Mouse (Mus musculus) CH12.LX (cell line): ENCODE measurements around the gene Gm21970. TPM values are rescaled to one million over a fixed set of nuclear protein-coding genes. Genes with fewer than 3 reads are reported as not detected.

Experiments used
- DNase-seq: peaks from one replicate; pipeline ENCODE4 v3.0.0-alpha.2; 2013; ENCODE audit errors: extremely low read depth
- H3K27ac ChIP-seq: 2 replicates; pipeline ENCODE4 v1.5.1; 2012; ENCODE audit warnings: low read depth, mild to moderate bottlenecking, control low read depth, moderate library complexity; ENCODE audit not compliant: insufficient read depth
- H3K27me3 ChIP-seq: replicated peaks from 2 replicates; pipeline ENCODE3; 2012; ENCODE audit warnings: inconsistent platforms
- H3K36me3 ChIP-seq, 2 experiments: replicated peaks in 1 of 2; 2 replicates each; pipeline versions ENCODE3 to v1.6.1; 2012; ENCODE audit warnings: inconsistent platforms in 1 of 2, low read length in 1 of 2, mild to moderate bottlenecking in 1 of 2, mixed read lengths in 1 of 2, moderate library complexity in 1 of 2; ENCODE audit not compliant: control insufficient read depth in 1 of 2, insufficient read depth in 1 of 2
- H3K4me1 ChIP-seq, 2 experiments: 2 replicates each; pipeline ENCODE4 v1.6.1; 2012; ENCODE audit warnings: inconsistent platforms in 1 of 2, moderate library complexity in 1 of 2; ENCODE audit not compliant: insufficient read depth in 2 of 2, control insufficient read depth in 1 of 2
- H3K4me2 ChIP-seq: 2 replicates; pipeline ENCODE4 v1.6.1; 2012; ENCODE audit warnings: low read depth, mild to moderate bottlenecking, control low read depth; ENCODE audit not compliant: poor library complexity, insufficient read depth, severe bottlenecking
- H3K4me3 ChIP-seq, 3 experiments: fragments of 150-350 bp in 1 of 3; sonication (generic) in 1 of 3; replicated peaks in 1 of 3; 2 replicates each; pipeline versions ENCODE3 to v1.5.1; 2011 to 2012; ENCODE audit warnings: low read depth in 2 of 3, low read length in 2 of 3, mild to moderate bottlenecking in 2 of 3, moderate library complexity in 2 of 3, control low read depth in 1 of 3, improper control_type of control experiment in 1 of 3, inconsistent platforms in 1 of 3, mixed read lengths in 1 of 3; ENCODE audit not compliant: poor library complexity in 1 of 3
- H3K79me2 ChIP-seq: replicated peaks from 2 replicates; pipeline ENCODE4 v1.6.1; 2012; ENCODE audit warnings: mild to moderate bottlenecking, moderate library complexity; ENCODE audit not compliant: control insufficient read depth, poor library complexity, insufficient read depth, severe bottlenecking; ENCODE audit errors: extremely low read depth
- H3K9ac ChIP-seq: 2 replicates; pipeline ENCODE4 v1.6.1; 2012; ENCODE audit warnings: low read depth, mild to moderate bottlenecking, control low read depth, moderate library complexity; ENCODE audit not compliant: insufficient read depth
- H3K9me3 ChIP-seq: replicated peaks from 2 replicates; pipeline ENCODE3; 2012; ENCODE audit warnings: low read length, inconsistent platforms, mixed read lengths
- CHD1 ChIP-seq: IDR thresholded peaks from 2 replicates; pipeline ENCODE4 v1.6.1; 2012; ENCODE audit warnings: low read depth, low read length, improper control_type of control experiment, inconsistent platforms
- CHD2 ChIP-seq: IDR thresholded peaks from 2 replicates; pipeline ENCODE4 v1.6.1; 2011; ENCODE audit warnings: low read length, improper control_type of control experiment
- ELF1 ChIP-seq: IDR thresholded peaks from 2 replicates; pipeline ENCODE4 v1.6.1; 2014; ENCODE audit warnings: low read depth, mild to moderate bottlenecking, inconsistent platforms, low read length, improper control_type of control experiment
- EP300 ChIP-seq: IDR thresholded peaks from 2 replicates; pipeline ENCODE4 v1.6.1; 2011; ENCODE audit warnings: low read length, improper control_type of control experiment
- ETS1 ChIP-seq: conservative IDR thresholded peaks from 2 replicates; pipeline ENCODE4 v1.6.1; 2012; ENCODE audit warnings: low read depth, mild to moderate bottlenecking, inconsistent platforms, low read length, improper control_type of control experiment, moderate library complexity
- GABPA ChIP-seq: IDR thresholded peaks from 2 replicates; pipeline ENCODE4 v1.6.1; 2012; ENCODE audit warnings: low read depth, low read length, improper control_type of control experiment, inconsistent platforms; ENCODE audit not compliant: insufficient replicate concordance
- IRF4 ChIP-seq: IDR thresholded peaks from 2 replicates; pipeline ENCODE4 v1.6.1; 2014; ENCODE audit warnings: low read depth, mild to moderate bottlenecking, inconsistent platforms, low read length, improper control_type of control experiment
- KAT2A ChIP-seq: IDR thresholded peaks from 2 replicates; pipeline ENCODE4 v1.6.1; 2012; ENCODE audit warnings: low read length, improper control_type of control experiment, inconsistent platforms; ENCODE audit not compliant: insufficient replicate concordance
- MAZ ChIP-seq: IDR thresholded peaks from 2 replicates; pipeline ENCODE4 v1.6.1; 2012; ENCODE audit warnings: low read depth, mild to moderate bottlenecking, inconsistent platforms, low read length, improper control_type of control experiment, moderate library complexity
- MEF2A ChIP-seq: IDR thresholded peaks from 2 replicates; pipeline ENCODE4 v1.6.1; 2014; ENCODE audit warnings: low read depth, mild to moderate bottlenecking, inconsistent platforms, low read length, improper control_type of control experiment, borderline replicate concordance
- MYC ChIP-seq: IDR thresholded peaks from 2 replicates; pipeline ENCODE4 v1.6.1; 2011; ENCODE audit warnings: low read depth, mild to moderate bottlenecking, improper control_type of control experiment, low read length
- PAX5 ChIP-seq: IDR thresholded peaks from 2 replicates; pipeline ENCODE4 v1.6.1; 2012; ENCODE audit warnings: low read length, inconsistent platforms, mixed read lengths
- POLR2AphosphoS2 ChIP-seq: IDR thresholded peaks from 2 replicates; pipeline ENCODE4 v1.6.1; 2011; ENCODE audit warnings: low read depth, low read length, improper control_type of control experiment
- SIN3A ChIP-seq: IDR thresholded peaks from 2 replicates; pipeline ENCODE4 v1.6.1; 2012; ENCODE audit warnings: low read length, improper control_type of control experiment, inconsistent platforms
- SMC3 ChIP-seq: IDR thresholded peaks from 2 replicates; pipeline ENCODE4 v1.6.1; 2011; ENCODE audit warnings: low read depth, low read length, improper control_type of control experiment
- USF2 ChIP-seq: conservative IDR thresholded peaks from 2 replicates; pipeline ENCODE4 v1.6.1; 2011; ENCODE audit warnings: low read depth, low read length, improper control_type of control experiment
- ZKSCAN1 ChIP-seq: IDR thresholded peaks from 2 replicates; pipeline ENCODE4 v1.6.1; 2012; ENCODE audit warnings: low read depth, inconsistent platforms, low read length, improper control_type of control experiment, borderline replicate concordance
- ZMIZ1 ChIP-seq: IDR thresholded peaks from 2 replicates; pipeline ENCODE4 v1.6.1; 2012; ENCODE audit warnings: low read depth, mild to moderate bottlenecking, inconsistent platforms, low read length, improper control_type of control experiment
- ZNF384 ChIP-seq: IDR thresholded peaks from 2 replicates; pipeline ENCODE4 v1.6.1; 2012; ENCODE audit warnings: low read depth, low read length, improper control_type of control experiment, inconsistent platforms
- dilution Hi-C: fragments of 300-500 bp; cut with MboI; formaldehyde crosslinking; loops from 2 replicates; pipeline ENCODE4 v1.14.3; 2020; ENCODE audit warnings: low sequenced_read_pairs; ENCODE audit not compliant: extremely low pct_unique_long_range_greater_than_20kb, extremely low pct_ligation_motif_present
- in situ Hi-C: fragments of 300-500 bp; cut with MboI; formaldehyde crosslinking; loops from 3 replicates; pipeline ENCODE4 v1.14.3; 2019; ENCODE audit warnings: low sequenced_read_pairs, low pct_ligation_motif_present, low pct_unique_long_range_greater_than_20kb, mixed read lengths
- polyA plus RNA-seq: library from polyadenylated mRNA; unstranded; fragments of >175 nt; gene quantifications from 2 replicates; pipeline ENCODE4 v1.2.1, GENCODE M21; 2012; ENCODE audit warnings: low read depth; ENCODE audit not compliant: insufficient read length
- total RNA-seq, 2 experiments: library from RNA; depleted of rRNA; stranded (reverse); fragments of 300-350 nt in 1 of 2; fragments of >200 nt in 1 of 2; gene quantifications; 2 replicates each; pipeline ENCODE4 v1.2.3; 2012 to 2014

Gene Gm21970
- total and polyA plus RNA-seq, 3 experiments: not detected

DNA sequence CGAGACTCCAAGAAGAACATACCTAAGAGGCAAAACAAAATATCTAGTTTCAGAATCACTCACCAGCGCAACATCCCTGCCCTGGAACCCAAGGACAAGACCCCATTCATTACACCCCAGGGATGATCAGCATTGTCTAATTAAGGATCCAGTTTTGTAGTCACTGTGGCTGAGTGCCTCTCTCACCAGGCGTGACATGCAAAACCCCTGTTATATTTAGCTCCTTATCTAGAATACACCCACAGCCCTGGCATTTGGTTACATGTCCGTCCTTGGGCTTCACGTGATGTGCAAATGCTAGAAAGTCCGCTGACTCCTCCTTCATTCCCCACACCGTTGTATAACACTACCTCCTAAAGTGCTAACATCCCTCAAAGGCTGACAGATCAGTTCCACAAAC, 25.4 kb downstream of the Gm21970 start (continued):
- TF ChIP-seq KAT2A (no peak), ZKSCAN1 (no peak), IRF4 (peak; percentile 88), ETS1 (peak; percentile 95), SMC3 (peak; percentile 15), CHD2 (peak; percentile 55), MAZ (peak; percentile 74), CHD1 (no peak), ZMIZ1 (no peak), USF2 (peak; percentile 50)

DNA sequence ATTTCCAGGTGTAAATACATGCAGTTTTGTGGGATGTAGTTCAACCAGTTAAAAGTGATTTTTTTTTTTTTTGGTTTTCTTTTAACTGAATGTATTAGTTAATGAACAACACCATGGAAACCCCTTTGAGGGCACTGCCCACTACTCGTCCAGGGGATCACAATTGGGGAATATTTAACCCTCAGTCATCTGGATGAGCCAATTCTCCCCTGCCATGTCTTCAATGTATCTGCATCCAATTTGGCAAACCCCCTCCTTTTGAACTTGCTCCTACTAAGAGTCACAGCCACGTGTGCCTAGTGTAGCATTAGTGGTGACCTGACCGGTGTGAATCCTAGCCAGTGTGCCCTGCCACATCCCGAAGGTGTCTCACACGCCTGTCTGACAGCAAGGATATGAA, 27.0 kb downstream of the Gm21970 start:
- in situ Hi-C loops (no loop called here), dilution Hi-C loops (no loop called here)

DNA sequence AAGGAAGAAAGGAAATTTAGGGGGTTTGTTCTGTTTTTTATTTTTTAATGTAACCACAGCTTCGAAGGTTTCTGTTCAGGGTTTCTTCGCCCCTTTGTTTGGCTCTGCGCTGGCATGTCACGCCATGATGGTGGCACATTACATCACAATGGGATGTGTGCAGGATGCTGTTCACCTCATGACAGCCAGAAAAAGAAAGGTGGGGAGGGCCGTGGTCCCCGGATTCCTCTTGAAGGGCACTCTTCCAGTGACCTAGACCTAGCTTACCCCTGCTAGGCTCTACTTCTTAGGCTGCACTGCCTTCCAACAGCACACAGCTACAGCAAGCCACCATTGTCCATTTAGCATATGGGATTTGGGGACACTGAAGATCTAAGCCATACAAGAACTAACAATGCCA, 34.3 kb downstream of the Gm21970 start:
- H3K79me2 ChIP-seq: no peaks in the 10 kb centered on the region
- DNase-seq: no peak
- TF ChIP-seq CHD1: no peak
- TF ChIP-seq KAT2A: no peak
- TF ChIP-seq USF2: no peak
- no peak for TF ChIP-seq MEF2A
- no peak for TF ChIP-seq IRF4
- TF ChIP-seq ZKSCAN1: no peak
- no peak for TF ChIP-seq ELF1
- no peak for TF ChIP-seq ZNF384
- no peak for TF ChIP-seq EP300
- TF ChIP-seq POLR2AphosphoS2: no peak
- no peak for TF ChIP-seq GABPA
- TF ChIP-seq MYC: no peak
- TF ChIP-seq, all 38 proteins: peak for 0
- Histone ChIP-seq H3K4me3 (no peak overlapping the region), H3K9me3 (peaks cover 31% of the 10 kb centered on the region), H3K36me3 (peaks cover 55 to 83% of the 10 kb centered on the region in 2 experiments), H3K27me3 (no peaks in the 10 kb centered on the region), H3K27ac (no peak overlapping the region), H3K9ac (no peak overlapping the region), H3K4me1 (peaks cover 0 to 23% of the 10 kb centered on the region in 2 experiments; a peak in 2 of 4 replicates), H3K4me2 (no peak overlapping the region)
- dilution Hi-C loops (no loop called here), in situ Hi-C loops (no loop called here)

More for the DNA sequence above, 27.0 kb downstream of the Gm21970 start:
- Histone ChIP-seq H3K36me3 (peaks cover 71 to 92% of the 10 kb centered on the region in 2 experiments), H3K79me2 (no peaks in the 10 kb centered on the region), H3K9ac (no peak overlapping the region), H3K27ac (no peak overlapping the region), H3K4me1 (peaks cover 21 to 51% of the 10 kb centered on the region in 2 experiments), H3K4me3 (no peak overlapping the region), H3K4me2 (no peak overlapping the region), H3K27me3 (no peaks in the 10 kb centered on the region), H3K9me3 (no peaks in the 10 kb centered on the region)
- no peak for TF ChIP-seq CHD1
- TF ChIP-seq PAX5: no peak
- TF ChIP-seq MYC: no peak
- TF ChIP-seq ZNF384: no peak
- TF ChIP-seq MAZ: no peak
- TF ChIP-seq SIN3A: no peak
- TF ChIP-seq, all 38 proteins: peak for 0
- DNase-seq: no peak
